Mouse (Mus musculus): ENCODE data around the gene Gm13030. TPM values are rescaled to one million over a fixed set of nuclear protein-coding genes. Genes with fewer than 3 reads are reported as not detected.
"Not testable (repeated sequence)": the region's sequence is repeated elsewhere in the genome, so short reads cannot be mapped to it uniquely, and the experiment has no call there.

Gene Gm13030
- polyA plus RNA-seq, 1 experiment from 2014 or later = not detected

- Histone ChIP-seq H3K36me3 (no peaks in the 10 kb centered on the region), H3K9ac (no peak overlapping the region), H3K27me3 (peaks cover 3% of the 10 kb centered on the region; the same call in 1 of the 2 replicates), H3K27ac (no peak overlapping the region), H3K4me3 (no peak overlapping the region), H3K4me1 (replicated peaks) (no peaks in the 10 kb centered on the region), H3K4me2 (no peak overlapping the region), H3K9me3 (replicated peaks) (no peaks in the 10 kb centered on the region)
- 61% methylated on average over 7 of the region's 7 CpGs for WGBS
- ATAC-seq (replicated peaks; ENCODE audit: insufficient number of reproducible peaks, insufficient read depth, low FRiP score, low read depth) = no peak
Observed at GRCm38 (mm10) chr4:138889165-138889564, 15.4 kb upstream of the Gm13030 start.

GRCm38 (mm10) chr4:138884261-138884660 is 10.5 kb upstream of the Gm13030 start:
- ATAC-seq (replicated peaks; ENCODE audit: insufficient number of reproducible peaks, insufficient read depth, low FRiP score, low read depth) = no peak

GRCm38 (mm10) chr4:138882179-138882578 is 8.4 kb upstream of the Gm13030 start:
- Histone ChIP-seq H3K36me3 (no peaks in the 10 kb centered on the region), H3K4me2 (peak overlapping the region; percentile 29), H3K4me3 (0 out of 2 replicates have a peak overlapping the region, but pooled peaks have one; percentile 6), H3K4me1 (replicated peaks) (0 out of 2 replicates have a peak, but pooled peaks cover 4% of the 10 kb centered on the region), H3K9ac (no peak overlapping the region), H3K27ac (no peak overlapping the region), H3K9me3 (replicated peaks) (no peaks in the 10 kb centered on the region), H3K27me3 (peaks cover 25% of the 10 kb centered on the region)
- 10% methylated on average over 16 of the region's 16 CpGs for WGBS
- no peak for ATAC-seq (replicated peaks; ENCODE audit: insufficient number of reproducible peaks, insufficient read depth, low FRiP score, low read depth)

More at GRCm38 (mm10) chr4:138884261-138884660, 10.5 kb upstream of the Gm13030 start:
- 10% methylated on average over 6 of the region's 6 CpGs for WGBS
- Histone ChIP-seq H3K4me2 (no peak overlapping the region), H3K9me3 (replicated peaks) (no peaks in the 10 kb centered on the region), H3K27ac (no peak overlapping the region), H3K36me3 (no peaks in the 10 kb centered on the region), H3K4me3 (no peak overlapping the region), H3K9ac (no peak overlapping the region), H3K27me3 (peaks cover 25% of the 10 kb centered on the region), H3K4me1 (replicated peaks) (no peaks in the 10 kb centered on the region)

- ATAC-seq (replicated peaks; ENCODE audit: insufficient number of reproducible peaks, insufficient read depth, low FRiP score, low read depth) = no peak
- WGBS = 70% methylated on average over 7 of the region's 7 CpGs
- H3K36me3 ChIP-seq = no peaks in the 10 kb centered on the region
- no peak overlapping the region for H3K4me2 ChIP-seq
- no peaks in the 10 kb centered on the region for H3K9me3 ChIP-seq (replicated peaks)
- 0 out of 2 replicates have a peak, but pooled peaks cover 4% of the 10 kb centered on the region for H3K4me1 ChIP-seq (replicated peaks)
- no peak overlapping the region for H3K9ac ChIP-seq
- no peak overlapping the region for H3K4me3 ChIP-seq
- H3K27ac ChIP-seq = no peak overlapping the region
- peaks cover 25% of the 10 kb centered on the region for H3K27me3 ChIP-seq
Observed at GRCm38 (mm10) chr4:138880811-138881584, 7.2 kb upstream of the Gm13030 start.

- WGBS = 84% methylated on average over 11 of the region's 11 CpGs
- Histone ChIP-seq H3K4me3 (no peak overlapping the region), H3K9me3 (replicated peaks) (no peaks in the 10 kb centered on the region), H3K27ac (no peak overlapping the region), H3K4me1 (replicated peaks) (0 out of 2 replicates have a peak, but pooled peaks cover 4% of the 10 kb centered on the region), H3K9ac (no peak overlapping the region), H3K4me2 (no peak overlapping the region), H3K36me3 (no peaks in the 10 kb centered on the region), H3K27me3 (peaks cover 22% of the 10 kb centered on the region)
- ATAC-seq (replicated peaks; ENCODE audit: insufficient number of reproducible peaks, insufficient read depth, low FRiP score, low read depth) = no peak
Observed at GRCm38 (mm10) chr4:138879808-138880207, 6.0 kb upstream of the Gm13030 start.

GRCm38 (mm10) chr4:138878783-138879182 is 5.0 kb upstream of the Gm13030 start:
- Histone ChIP-seq H3K4me1 (replicated peaks) (0 out of 2 replicates have a peak, but pooled peaks cover 4% of the 10 kb centered on the region), H3K27me3 (peaks cover 22% of the 10 kb centered on the region), H3K4me3 (no peak overlapping the region), H3K4me2 (no peak overlapping the region), H3K36me3 (no peaks in the 10 kb centered on the region), H3K27ac (no peak overlapping the region), H3K9me3 (replicated peaks) (no peaks in the 10 kb centered on the region), H3K9ac (no peak overlapping the region)
- no peak for ATAC-seq (replicated peaks; ENCODE audit: insufficient number of reproducible peaks, insufficient read depth, low FRiP score, low read depth)
- WGBS = 23% methylated on average over 8 of the region's 8 CpGs

- Histone ChIP-seq H3K27me3 (peaks cover 21% of the 10 kb centered on the region), H3K4me3 (no peak within 1 kb of the TSS), H3K4me1 (replicated peaks) (0 out of 2 replicates have a peak, but pooled peaks cover 4% of the 10 kb centered on the region), H3K36me3 (no peaks in the 10 kb centered on the region), H3K27ac (no peak within 1 kb of the TSS), H3K9me3 (replicated peaks) (no peaks in the 10 kb centered on the region), H3K9ac (no peak within 1 kb of the TSS), H3K4me2 (no peak within 1 kb of the TSS)
- WGBS = 73% methylated on average over 4 of the region's 4 CpGs
- ATAC-seq (replicated peaks; ENCODE audit: insufficient number of reproducible peaks, insufficient read depth, low FRiP score, low read depth) = no peak
Observed at GRCm38 (mm10) chr4:138877731-138878130, 4.0 kb upstream of the Gm13030 start, which contains the start of gene Pla2g2e. Gene Pla2g2e, plus strand, starts transcription at chr4:138877942.

GRCm38 (mm10) chr4:138875986-138876385 is 2.2 kb upstream of the Gm13030 start:
- Histone ChIP-seq H3K36me3 (no peaks in the 10 kb centered on the region), H3K4me1 (replicated peaks) (0 out of 2 replicates have a peak, but pooled peaks cover 4% of the 10 kb centered on the region), H3K27me3 (peaks cover 4% of the 10 kb centered on the region; the same call in 1 of the 2 replicates), H3K9ac (no peak overlapping the region), H3K4me2 (no peak overlapping the region), H3K4me3 (no peak overlapping the region), H3K9me3 (replicated peaks) (no peaks in the 10 kb centered on the region), H3K27ac (no peak overlapping the region)
- no peak for ATAC-seq (replicated peaks; ENCODE audit: insufficient number of reproducible peaks, insufficient read depth, low FRiP score, low read depth)
- WGBS = 94% methylated on average over 2 of the region's 2 CpGs

GRCm38 (mm10) chr4:138875275-138875674 is 1.5 kb upstream of the Gm13030 start:
- ATAC-seq (replicated peaks; ENCODE audit: insufficient number of reproducible peaks, insufficient read depth, low FRiP score, low read depth); H3K27me3 ChIP-seq; H3K4me3 ChIP-seq: not testable (repeated sequence)

GRCm38 (mm10) chr4:138868666-138869065 is 5.1 kb downstream of the Gm13030 start:
- 47% methylated on average over 8 of the region's 8 CpGs for WGBS

More at GRCm38 (mm10) chr4:138875275-138875674, 1.5 kb upstream of the Gm13030 start:
- H3K4me1 ChIP-seq (replicated peaks); H3K9me3 ChIP-seq (replicated peaks); H3K27ac ChIP-seq; H3K36me3 ChIP-seq; H3K4me2 ChIP-seq; H3K9ac ChIP-seq: not testable (repeated sequence)
- 82% methylated on average over 2 of the region's 2 CpGs for WGBS

GRCm38 (mm10) chr4:138866413-138866812 is 7.4 kb downstream of the Gm13030 start:
- ATAC-seq (replicated peaks; ENCODE audit: insufficient number of reproducible peaks, insufficient read depth, low FRiP score, low read depth) = no peak
- no peak overlapping the region for H3K4me2 ChIP-seq
- H3K36me3 ChIP-seq = no peaks in the 10 kb centered on the region
- H3K4me3 ChIP-seq = no peak overlapping the region
- 11% methylated on average over 7 of the region's 7 CpGs for WGBS
- H3K27ac ChIP-seq = no peak overlapping the region
- H3K9ac ChIP-seq = no peak overlapping the region
- H3K9me3 ChIP-seq (replicated peaks) = no peaks in the 10 kb centered on the region
- H3K27me3 ChIP-seq = peaks cover 14% of the 10 kb centered on the region; the same call in 1 of the 2 replicates
- no peaks in the 10 kb centered on the region for H3K4me1 ChIP-seq (replicated peaks)

More at GRCm38 (mm10) chr4:138868666-138869065, 5.1 kb downstream of the Gm13030 start:
- Histone ChIP-seq H3K27me3 (peaks cover 14% of the 10 kb centered on the region; the same call in 1 of the 2 replicates), H3K9ac (no peak overlapping the region), H3K4me3 (no peak overlapping the region), H3K9me3 (replicated peaks) (no peaks in the 10 kb centered on the region), H3K4me1 (replicated peaks) (no peaks in the 10 kb centered on the region), H3K4me2 (no peak overlapping the region), H3K36me3 (no peaks in the 10 kb centered on the region), H3K27ac (no peak overlapping the region)
- ATAC-seq (replicated peaks; ENCODE audit: insufficient number of reproducible peaks, insufficient read depth, low FRiP score, low read depth) = no peak
